Mouse (Mus musculus) midbrain, postnatal 0 days (tissue): ENCODE measurements around the gene Batf. TPM values are rescaled to one million over a fixed set of nuclear protein-coding genes. Genes with fewer than 3 reads are reported as not detected.

Experiments
- ATAC-seq: fragments of 200-750 bp; cut with Nextera tagmentation; 2 replicates; pipeline ENCODE4 v1.8.0; 2017; ENCODE audit warnings: moderate number of reproducible peaks, mild to moderate bottlenecking, moderate TSS enrichment, moderate library complexity; ENCODE audit not compliant: low FRiP score
- DNase-seq: peaks from one replicate; pipeline ENCODE4 v3.0.0-alpha.2; 2015; ENCODE audit warnings: low spot score
- H3K27ac ChIP-seq: fragments of 300-500 bp; sonication (generic); 2 replicates; pipeline ENCODE4 v1.5.1; 2014; ENCODE audit warnings: low read depth, mild to moderate bottlenecking, low read length, mixed read lengths
- H3K27me3 ChIP-seq: fragments of 300-500 bp; sonication (generic); 2 replicates; pipeline ENCODE4 v1.6.1; 2014; ENCODE audit warnings: low read length, control low read depth, mixed read lengths; ENCODE audit not compliant: insufficient read depth
- H3K36me3 ChIP-seq: fragments of 300-500 bp; sonication (generic); 2 replicates; pipeline ENCODE4 v1.6.1; 2014; ENCODE audit warnings: low read length, control low read depth, mixed read lengths; ENCODE audit not compliant: insufficient read depth
- H3K4me1 ChIP-seq: fragments of 300-500 bp; sonication (generic); 2 replicates; pipeline ENCODE4 v1.6.1; 2014; ENCODE audit warnings: mild to moderate bottlenecking, control low read depth, antibody characterized with exemption, low read length, mixed read lengths; ENCODE audit not compliant: insufficient read depth
- H3K4me2 ChIP-seq: fragments of 300-500 bp; sonication (generic); 2 replicates; pipeline ENCODE4 v1.6.1; 2014; ENCODE audit warnings: low read depth, mild to moderate bottlenecking, low read length, mixed read lengths; ENCODE audit not compliant: poor library complexity, severe bottlenecking
- H3K4me3 ChIP-seq: fragments of 300-500 bp; sonication (generic); 2 replicates; pipeline ENCODE4 v1.5.1; 2014; ENCODE audit warnings: low read depth, mild to moderate bottlenecking, low read length, moderate library complexity
- H3K9ac ChIP-seq: fragments of 300-500 bp; sonication (generic); replicated peaks from 2 replicates; pipeline ENCODE4 v1.6.1; 2014; ENCODE audit warnings: mild to moderate bottlenecking, low read length, moderate library complexity, mixed read lengths; ENCODE audit not compliant: poor library complexity, severe bottlenecking
- H3K9me3 ChIP-seq: fragments of 300-500 bp; sonication (generic); 2 replicates; pipeline ENCODE4 v1.6.1; 2016; ENCODE audit warnings: low read length, control low read depth
- CTCF ChIP-seq: IDR thresholded peaks from 2 replicates; pipeline ENCODE4 v1.5.1; 2016; ENCODE audit warnings: antibody characterized with exemption, mild to moderate bottlenecking
- WGBS: fragments of 180-500 bp; shearing (Covaris S2); extraction: QIAGEN DNeasy Blood & Tissue Kit; methylation state at CpG from one replicate; pipeline ENCODE4 v1.1.7; 2014; 5-methylcytosine and 5-hydroxymethylcytosine counted together
- microRNA-seq: library from miRNA; unstranded; fragments of <30 nt; microRNA quantifications from one replicate; pipeline ENCODE4, GENCODE M21; 2016; ENCODE audit warnings: borderline number of aligned reads
- polyA plus RNA-seq: library from polyadenylated mRNA; unstranded; fragments of >200 nt; fragmentation: Nextera tagmentation; extraction: Ambion mirVana; gene quantifications from 2 replicates; pipeline ENCODE4 v1.2.1, GENCODE M21; 2015
- total RNA-seq: library from RNA; depleted of rRNA; stranded (reverse); fragments of >200 nt; gene quantifications from 2 replicates; pipeline ENCODE4 v1.2.3, GENCODE M21; 2014; rRNA removed

Batf gene
- total and polyA plus RNA-seq, 2 experiments from 2014 or later, result 1.3 to 3.1 TPM

- H3K27me3 ChIP-seq, result peaks cover 4% of the 10 kb centered on the region; the same call in 1 of the 2 replicates
Measured at GRCm38 (mm10) chr12:85752116-85752515, 65.6 kb downstream of the Batf start.

GRCm38 (mm10) chr12:85753223-85753622 lies 66.8 kb downstream of the Batf start:
- no peaks in the 10 kb centered on the region for H3K4me1 ChIP-seq
- H3K36me3 ChIP-seq, result no peaks in the 10 kb centered on the region
- 47% methylated on average over 2 of the region's 2 CpGs for WGBS
- H3K4me3 ChIP-seq, result no peak overlapping the region
- H3K4me2 ChIP-seq, result no peak overlapping the region
- H3K9me3 ChIP-seq, result no peaks in the 10 kb centered on the region
- DNase-seq (no peak), ATAC-seq (no peak)
- TF ChIP-seq CTCF, result no peak
- H3K9ac ChIP-seq, result no peak overlapping the region
- no peaks in the 10 kb centered on the region for H3K27me3 ChIP-seq
- no peak overlapping the region for H3K27ac ChIP-seq

More at GRCm38 (mm10) chr12:85752116-85752515, 65.6 kb downstream of the Batf start:
- WGBS, result 91% methylated on average over 6 of the region's 6 CpGs
- no peak overlapping the region for H3K4me3 ChIP-seq
- no peak overlapping the region for H3K4me2 ChIP-seq
- no peaks in the 10 kb centered on the region for H3K4me1 ChIP-seq
- no peak for DNase-seq
- H3K27ac ChIP-seq, result no peak overlapping the region
- no peak for TF ChIP-seq CTCF
- H3K9me3 ChIP-seq, result no peaks in the 10 kb centered on the region
- H3K36me3 ChIP-seq, result no peaks in the 10 kb centered on the region
- H3K9ac ChIP-seq, result no peak overlapping the region
- ATAC-seq, result no peak

GRCm38 (mm10) chr12:85754611-85755265 lies 68.3 kb downstream of the Batf start:
- Histone ChIP-seq H3K9ac (no peak overlapping the region), H3K27ac (no peak overlapping the region), H3K27me3 (no peaks in the 10 kb centered on the region), H3K4me3 (no peak overlapping the region), H3K4me1 (no peaks in the 10 kb centered on the region), H3K9me3 (no peaks in the 10 kb centered on the region), H3K36me3 (no peaks in the 10 kb centered on the region), H3K4me2 (no peak overlapping the region)
- ATAC-seq (no peak), DNase-seq (no peak)
- WGBS, result 74% methylated on average over 5 of the region's 5 CpGs
- no peak for TF ChIP-seq CTCF

GRCm38 (mm10) chr12:85756455-85756854 lies 70.0 kb downstream of the Batf start:
- Histone ChIP-seq H3K36me3 (no peaks in the 10 kb centered on the region), H3K27me3 (no peaks in the 10 kb centered on the region), H3K9ac (no peak overlapping the region), H3K4me2 (no peak overlapping the region), H3K27ac (no peak overlapping the region), H3K9me3 (no peaks in the 10 kb centered on the region), H3K4me3 (no peak overlapping the region), H3K4me1 (no peaks in the 10 kb centered on the region)
- no peak for ATAC-seq
- DNase-seq, result no peak
- 78% methylated on average over 3 of the region's 3 CpGs for WGBS
- no peak for TF ChIP-seq CTCF

- Histone ChIP-seq H3K36me3 (no peaks in the 10 kb centered on the region), H3K27me3 (no peaks in the 10 kb centered on the region), H3K9ac (no peak overlapping the region), H3K9me3 (no peaks in the 10 kb centered on the region), H3K4me2 (no peak overlapping the region), H3K27ac (no peak overlapping the region), H3K4me3 (no peak overlapping the region), H3K4me1 (no peaks in the 10 kb centered on the region)
- no peak for ATAC-seq
- WGBS, result 73% methylated on average over 3 of the region's 3 CpGs
- TF ChIP-seq CTCF, result no peak
- no peak for DNase-seq
Measured at GRCm38 (mm10) chr12:85757074-85757473, 70.6 kb downstream of the Batf start.

Small RNA genes within 50 kb of the gene (microRNA-seq; reads per million reads assigned to microRNA genes)
- not detected for gene Gm47285

Other genes with a start within 250 kb of the Batf start
- gene Fos, start 212.8 kb upstream of the Batf start, total RNA-seq, result 9.7 and 14.6 TPM in 2 replicates
- gene Fos, start 212.8 kb upstream of the Batf start, polyA plus RNA-seq, result 7.3 and 10.0 TPM in 2 replicates
- 15.8 and 18.4 TPM in 2 replicates for gene Jdp2, start 87.6 kb upstream of the Batf start, total RNA-seq
- gene Jdp2, start 87.6 kb upstream of the Batf start, polyA plus RNA-seq, result 0.56 and 1.0 TPM in 2 replicates
- 4.8 and 5.5 TPM in 2 replicates for gene Flvcr2, start 59.9 kb downstream of the Batf start, total RNA-seq
- gene Flvcr2, start 59.9 kb downstream of the Batf start, polyA plus RNA-seq, result 3.9 and 4.2 TPM in 2 replicates
- gene Erg28, start 137.9 kb downstream of the Batf start, total RNA-seq, result 71.4 and 79.8 TPM in 2 replicates
- 104 and 110 TPM in 2 replicates for gene Erg28, start 137.9 kb downstream of the Batf start, polyA plus RNA-seq
- 15.9 and 24.0 TPM in 2 replicates for gene Ttll5, start 138.0 kb downstream of the Batf start, total RNA-seq
- 10.0 and 10.4 TPM in 2 replicates for gene Ttll5, start 138.0 kb downstream of the Batf start, polyA plus RNA-seq